Mouse (Mus musculus) small intestine, adult 2 months (tissue): Measurements from ENCODE around the gene Ttc28. TPM values are rescaled to one million over a fixed set of nuclear protein-coding genes. Genes with fewer than 3 reads are reported as not detected.

Source experiments
- H3K27ac ChIP-seq: fragments of 200-500 bp; 2 replicates; pipeline ENCODE4 v1.5.1; 2012; ENCODE audit warnings: low read depth, low read length, control low read depth, inconsistent platforms; ENCODE audit not compliant: insufficient read depth
- H3K27me3 ChIP-seq: fragments of 200-500 bp; 2 replicates; pipeline ENCODE4 v1.6.1; 2012; ENCODE audit warnings: mild to moderate bottlenecking, moderate library complexity, low read length, inconsistent platforms; ENCODE audit not compliant: control insufficient read depth, insufficient read depth
- H3K36me3 ChIP-seq: fragments of 200-500 bp; 2 replicates; pipeline ENCODE4 v1.6.1; 2012; ENCODE audit warnings: mild to moderate bottlenecking, low read length, control low read depth, inconsistent platforms; ENCODE audit not compliant: control insufficient read depth, insufficient read depth
- H3K4me1 ChIP-seq: fragments of 200-500 bp; 2 replicates; pipeline ENCODE4 v1.6.1; 2012; ENCODE audit warnings: low read length, inconsistent platforms, mixed read lengths; ENCODE audit not compliant: control insufficient read depth, insufficient read depth, insufficient read length
- H3K4me3 ChIP-seq: fragments of 200-500 bp; 2 replicates; pipeline ENCODE4 v1.5.1; 2012; ENCODE audit warnings: low read depth, mild to moderate bottlenecking, control low read depth, inconsistent platforms, low read length, moderate library complexity
- CTCF ChIP-seq: fragments of 200-500 bp; IDR thresholded peaks from 2 replicates; pipeline ENCODE4 v1.5.1; 2012; ENCODE audit warnings: low read depth, mild to moderate bottlenecking, control low read depth, inconsistent platforms, low read length, moderate library complexity, mixed read lengths; ENCODE audit not compliant: insufficient replicate concordance, insufficient read length; ENCODE audit errors: extremely low read depth
- POLR2A ChIP-seq: fragments of 200-500 bp; IDR thresholded peaks from 2 replicates; pipeline ENCODE4 v1.6.1; 2012; ENCODE audit warnings: low read depth, mild to moderate bottlenecking, control low read depth, inconsistent platforms, low read length, moderate library complexity
- whole genome bisulfite sequencing: fragments of 180-500 bp; shearing (Covaris S2); methylation state at CpG from one replicate; pipeline ENCODE4 v1.1.7; 2018; 5-methylcytosine and 5-hydroxymethylcytosine counted together
- polyA plus RNA-seq: library from polyadenylated mRNA; depleted of rRNA; stranded (reverse); fragments of >200 nt; gene quantifications from 2 replicates; pipeline ENCODE4 v1.2.3, GENCODE M21; 2012

Gene Ttc28
- polyA plus RNA-seq, 1 experiment = 3.2 TPM

DNA sequence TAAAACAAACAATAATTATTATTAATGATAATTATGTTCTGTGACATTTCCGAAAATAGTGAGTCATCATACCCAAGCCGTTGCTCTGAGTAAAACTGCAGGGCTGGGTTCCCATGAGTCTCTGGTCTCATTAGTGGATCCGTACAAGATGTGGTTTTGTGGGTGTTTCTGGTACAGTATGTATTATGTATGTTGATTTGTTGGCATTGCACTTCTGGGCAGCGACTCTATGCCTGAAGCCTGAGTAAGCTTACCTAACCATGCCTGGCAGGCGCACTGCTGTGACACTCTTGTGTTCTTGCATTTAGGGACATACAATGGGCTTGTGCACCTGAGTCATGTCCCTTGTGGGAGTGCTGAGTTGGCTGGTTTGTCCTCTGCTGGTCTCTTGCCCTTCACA is 190.3 kb downstream of the Ttc28 start:
- Histone ChIP-seq H3K4me3 (no peak overlapping the region), H3K4me1 (no peaks in the 10 kb centered on the region), H3K27ac (no peak overlapping the region), H3K27me3 (no peaks in the 10 kb centered on the region), H3K36me3 (no peaks in the 10 kb centered on the region)
- 80% methylated on average over 5 of the region's 5 CpGs for WGBS
- TF ChIP-seq POLR2A (no peak), CTCF (no peak)

- Histone ChIP-seq H3K27me3 (no peaks in the 10 kb centered on the region), H3K4me3 (no peak overlapping the region), H3K4me1 (no peaks in the 10 kb centered on the region), H3K36me3 (no peaks in the 10 kb centered on the region), H3K27ac (no peak overlapping the region)
- TF ChIP-seq POLR2A = no peak
- no peak for TF ChIP-seq CTCF
- WGBS = 80% methylated on average over 6 of the region's 6 CpGs
Observed at GRCm38 (mm10) chr5:111070361-111070760, 190.8 kb downstream of the Ttc28 start.

DNA sequence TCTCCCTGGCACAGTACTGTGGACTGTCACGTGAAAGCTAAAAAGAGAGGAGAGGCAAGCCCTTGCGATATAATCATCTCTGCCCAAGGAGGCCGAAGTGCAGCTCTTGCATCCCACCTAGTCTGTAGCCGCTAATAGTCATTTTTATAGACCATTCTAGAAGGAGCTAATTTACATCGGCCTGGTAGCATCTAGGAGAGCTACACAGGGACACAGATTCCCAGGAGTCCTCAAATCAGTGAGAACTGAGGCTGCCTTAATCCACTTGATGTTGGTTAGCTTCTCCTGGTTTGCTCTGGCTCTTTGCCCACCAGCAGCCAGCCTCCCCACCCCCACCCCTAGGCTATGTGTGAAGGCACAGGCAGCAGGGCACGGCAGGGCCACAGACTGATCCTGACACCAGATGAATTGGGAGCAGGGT is 193.7 kb downstream of the Ttc28 start:
- TF ChIP-seq CTCF = no peak
- no peak for TF ChIP-seq POLR2A
- H3K4me1 ChIP-seq = no peaks in the 10 kb centered on the region
- H3K36me3 ChIP-seq = no peaks in the 10 kb centered on the region
- H3K4me3 ChIP-seq = no peak overlapping the region
- no peaks in the 10 kb centered on the region for H3K27me3 ChIP-seq
- H3K27ac ChIP-seq = no peak overlapping the region
- 70% methylated on average over 6 of the region's 6 CpGs for WGBS

DNA sequence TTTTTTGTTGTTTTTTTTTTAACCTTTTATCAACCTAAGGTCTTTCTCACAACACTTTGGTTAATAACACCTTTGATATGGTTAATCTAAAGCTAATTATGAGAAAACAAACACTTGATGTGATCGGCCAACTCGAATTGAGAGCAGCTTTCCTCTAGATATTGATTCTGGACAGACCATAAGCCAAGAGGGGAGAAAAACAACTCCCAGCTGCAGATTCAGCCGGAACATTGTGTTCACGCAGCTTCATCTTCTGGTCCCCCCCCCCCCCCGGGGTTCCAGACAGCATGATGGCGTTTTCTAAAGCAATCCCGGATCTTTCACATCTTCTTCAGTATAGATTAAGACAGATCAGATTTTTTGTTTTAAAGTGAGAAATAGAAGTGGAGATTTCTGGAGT is 194.4 kb downstream of the Ttc28 start:
- Histone ChIP-seq H3K27ac (no peak overlapping the region), H3K4me3 (no peak overlapping the region), H3K36me3 (no peaks in the 10 kb centered on the region), H3K4me1 (no peaks in the 10 kb centered on the region), H3K27me3 (no peaks in the 10 kb centered on the region)
- TF ChIP-seq POLR2A (no peak), CTCF (no peak)
- WGBS = 43% methylated on average over 7 of the region's 7 CpGs

- 63% methylated on average over 5 of the region's 5 CpGs for WGBS
- H3K4me1 ChIP-seq = no peaks in the 10 kb centered on the region
- H3K27me3 ChIP-seq = 0 out of 2 replicates have a peak, but pooled peaks cover 2% of the 10 kb centered on the region
Observed at GRCm38 (mm10) chr5:111075841-111076240, 196.2 kb downstream of the Ttc28 start.

GRCm38 (mm10) chr5:111077261-111077660 is 197.7 kb downstream of the Ttc28 start:
- H3K27ac ChIP-seq = no peak overlapping the region
- H3K4me1 ChIP-seq = no peaks in the 10 kb centered on the region
- WGBS = 75% methylated on average over 9 of the region's 9 CpGs
- TF ChIP-seq CTCF (no peak), POLR2A (no peak)
- H3K36me3 ChIP-seq = no peaks in the 10 kb centered on the region
- 0 out of 2 replicates have a peak, but pooled peaks cover 2% of the 10 kb centered on the region for H3K27me3 ChIP-seq
- no peak overlapping the region for H3K4me3 ChIP-seq

More at GRCm38 (mm10) chr5:111075841-111076240, 196.2 kb downstream of the Ttc28 start:
- no peaks in the 10 kb centered on the region for H3K36me3 ChIP-seq
- H3K4me3 ChIP-seq = no peak overlapping the region
- no peak overlapping the region for H3K27ac ChIP-seq
- no peak for TF ChIP-seq CTCF
- no peak for TF ChIP-seq POLR2A

- Histone ChIP-seq H3K4me1 (no peaks in the 10 kb centered on the region), H3K36me3 (no peaks in the 10 kb centered on the region), H3K27ac (no peak overlapping the region), H3K27me3 (0 out of 2 replicates have a peak, but pooled peaks cover 2% of the 10 kb centered on the region), H3K4me3 (no peak overlapping the region)
- TF ChIP-seq POLR2A (no peak), CTCF (no peak)
- 88% methylated on average over 5 of the region's 5 CpGs for WGBS
Observed at GRCm38 (mm10) chr5:111080601-111081000, 201.0 kb downstream of the Ttc28 start.
